Mouse (Mus musculus) retina, embryonic 14.5 days (tissue): ENCODE measurements around the gene Gm49378.

Source experiments
- DNase-seq: peaks from one replicate; pipeline ENCODE4 v3.0.0-alpha.2; 2015; ENCODE audit warnings: low spot score

The Gm49378 gene

DNA sequence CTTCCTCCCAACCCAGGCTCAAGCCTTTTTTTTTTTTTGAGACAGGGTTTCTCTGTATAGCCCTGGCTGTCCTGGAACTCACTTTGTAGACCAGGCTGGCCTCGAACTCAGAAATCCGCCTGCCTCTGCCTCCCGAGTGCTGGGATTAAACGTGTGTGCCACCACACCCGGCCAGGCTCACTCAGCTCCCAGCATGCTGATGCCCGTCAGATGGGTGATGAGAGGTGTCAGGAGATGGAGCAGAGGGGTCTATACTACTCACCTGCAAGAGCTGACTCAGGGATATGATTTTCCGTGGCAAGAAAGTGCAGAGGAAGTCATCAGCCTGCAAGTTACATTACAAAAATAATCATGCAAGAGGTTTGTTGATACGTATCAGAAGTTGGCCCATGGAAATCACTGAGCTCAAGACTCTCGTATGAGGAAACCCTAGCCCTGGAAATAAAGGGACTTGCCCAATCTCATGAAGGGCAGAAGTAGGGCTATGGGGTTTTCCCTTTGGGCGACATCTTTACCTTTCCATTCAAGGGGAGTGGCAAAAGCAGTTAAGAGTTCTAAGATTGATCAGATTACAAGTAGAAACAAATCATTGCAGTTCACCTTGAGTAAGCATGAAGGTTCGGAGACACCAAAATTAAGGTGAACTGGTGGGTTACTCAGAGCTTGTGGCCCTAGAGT is 47.8 kb downstream of the Gm49378 start:
- DNase-seq, result no peak

DNA sequence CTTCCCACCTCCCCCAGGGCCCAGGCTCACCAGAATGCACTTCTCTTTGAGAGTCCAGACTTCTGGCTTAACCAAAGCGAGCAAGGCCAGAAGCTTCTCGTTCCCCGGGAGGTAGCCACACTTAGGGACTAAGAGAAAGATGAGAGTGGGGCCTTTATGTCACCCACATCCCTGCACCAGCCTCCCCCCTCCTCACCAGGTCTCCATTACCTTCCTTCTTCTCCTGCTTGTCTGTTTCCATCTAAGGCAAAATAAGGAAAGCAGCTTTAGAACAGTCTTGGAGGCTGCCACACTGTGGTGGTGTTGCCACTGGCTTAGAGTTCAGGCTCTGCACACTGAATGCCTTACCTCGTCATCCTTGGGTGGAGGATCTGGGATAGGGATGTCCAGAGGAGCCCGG is 48.4 kb downstream of the Gm49378 start:
- no peak for DNase-seq

DNA sequence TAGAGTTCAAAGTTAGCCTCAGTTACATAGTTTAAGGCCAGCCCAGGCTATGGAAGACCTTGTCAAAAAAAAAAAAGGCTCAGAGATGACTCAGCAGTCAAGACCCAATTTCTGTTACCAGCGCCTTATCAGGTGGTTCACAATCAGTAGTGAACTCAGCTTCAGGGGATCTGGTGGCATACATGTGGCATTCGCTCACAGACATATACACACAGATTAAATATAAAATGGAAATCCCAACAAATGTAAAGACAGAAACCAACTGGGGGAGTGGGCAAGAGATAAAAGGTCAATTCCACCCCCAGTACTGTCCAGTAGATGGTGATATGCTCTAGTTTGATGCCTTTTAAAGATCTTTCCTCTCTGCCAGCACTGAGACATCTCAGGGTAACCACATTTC is 51.5 kb downstream of the Gm49378 start:
- DNase-seq, result no peak

- no peak for DNase-seq
Measured at GRCm38 (mm10) chr14:55585566-55585960, 52.1 kb downstream of the Gm49378 start.

DNA sequence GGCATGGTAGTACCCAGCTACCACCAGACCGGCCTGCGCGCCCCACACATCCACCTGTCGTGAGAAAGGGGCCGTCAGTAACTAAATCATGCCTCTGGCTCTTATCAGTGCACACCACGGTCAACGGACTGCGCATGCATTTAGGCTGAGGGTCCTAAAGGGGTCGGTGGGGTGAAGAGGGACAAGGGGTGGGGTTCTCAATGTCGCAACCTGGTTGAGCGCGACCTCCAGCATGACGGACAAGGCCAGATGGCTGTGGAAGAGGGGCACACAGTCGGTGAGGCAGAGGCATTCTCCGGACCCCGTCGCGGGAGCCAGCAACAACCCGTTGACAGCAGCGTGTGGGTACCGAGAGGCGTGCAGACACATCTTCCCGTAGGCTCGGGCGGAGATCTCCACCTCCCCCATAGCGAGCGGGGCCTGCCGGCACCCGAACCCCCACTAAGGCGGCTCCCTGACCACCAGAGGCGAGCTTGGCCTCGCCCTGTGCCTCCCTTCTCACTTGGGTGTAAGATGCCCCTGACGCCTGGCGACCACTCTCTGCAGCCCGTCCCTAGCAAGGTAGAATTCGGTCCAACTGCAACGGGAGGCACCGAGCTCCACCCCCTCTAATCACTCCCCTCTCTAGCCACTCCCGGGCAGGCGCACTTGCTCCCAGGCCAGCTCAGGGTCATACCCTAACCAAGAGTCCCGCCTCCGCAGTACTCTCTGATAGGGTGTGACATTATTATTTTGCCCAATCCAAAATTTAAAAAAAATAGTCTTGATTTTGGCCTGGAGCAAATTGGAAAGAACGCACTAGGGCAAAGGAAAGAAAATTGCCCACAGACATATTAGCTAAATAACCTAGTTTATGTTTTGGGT is 52.8 kb downstream of the Gm49378 start, which contains the start of gene Emc9:
Gene Emc9 (minus strand): TSS at position 601 of the 864 bp plus-strand sequence.
- peak; percentile 58 for DNase-seq

DNA sequence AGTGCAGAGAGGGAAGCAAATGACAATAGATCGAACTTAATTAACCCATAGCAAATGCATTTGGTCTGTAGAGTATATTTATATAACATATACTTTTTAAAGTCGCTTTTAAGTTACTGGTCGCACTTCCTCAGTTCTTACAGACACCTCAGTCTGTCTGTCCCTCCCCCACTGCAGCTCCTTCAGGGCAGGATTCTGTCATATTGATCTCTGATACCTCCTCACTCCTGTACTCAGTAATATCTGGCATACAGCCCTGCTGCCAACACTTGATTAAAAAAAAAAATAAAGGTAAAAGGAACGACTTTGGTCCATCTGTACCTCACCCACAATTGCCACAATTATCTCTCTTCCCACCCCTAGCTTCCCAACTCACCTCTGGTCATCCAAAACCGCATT is 53.4 kb downstream of the Gm49378 start:
- no peak for DNase-seq

- no peak for DNase-seq
Measured at GRCm38 (mm10) chr14:55581981-55582681, 55.6 kb downstream of the Gm49378 start.

DNA sequence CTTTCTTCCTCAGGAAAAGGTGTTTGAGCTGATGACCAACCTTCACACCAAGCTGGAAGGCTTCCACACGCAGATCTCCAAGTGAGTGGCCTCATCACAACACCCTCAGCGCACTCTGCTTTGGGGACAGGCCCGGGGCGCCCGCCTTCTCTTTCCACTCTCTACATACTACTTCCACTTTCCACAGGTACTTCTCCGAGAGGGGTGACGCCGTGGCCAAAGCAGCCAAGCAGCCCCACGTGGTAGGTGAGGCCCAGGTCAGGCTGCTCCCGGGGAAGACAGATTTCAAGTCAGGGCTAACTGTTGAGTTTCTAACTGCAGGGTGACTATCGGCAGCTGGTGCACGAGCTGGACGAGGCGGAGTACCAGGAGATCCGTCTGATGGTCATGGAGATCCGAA is 57.0 kb downstream of the Gm49378 start:
- no peak for DNase-seq

- no peak for DNase-seq
Measured at GRCm38 (mm10) chr14:55579511-55580496, 57.9 kb downstream of the Gm49378 start.
